Mouse (Mus musculus): Measurements from ENCODE around the gene Olig1.

- TF ChIP-seq CTCF (IDR thresholded peaks at IDR 0.05; ENCODE audit: borderline replicate concordance, insufficient read depth, low read depth, low read length) (no peak), POLR2A (IDR thresholded peaks at IDR 0.05; ENCODE audit: borderline replicate concordance, insufficient read depth, low read length) (no peak)
Observed at GRCm38 (mm10) chr16:91224068-91224402, 45.5 kb upstream of the Olig1 start.
